Mouse (Mus musculus) neural tube, embryonic 12.5 days (tissue): Measurements from ENCODE around the gene Sbk2. TPM values are rescaled to one million over a fixed set of nuclear protein-coding genes. Genes with fewer than 3 reads are reported as not detected.
A peak's percentile ranks its signal among the peaks of the same experiment; 100 is the strongest.

Experiments
- ATAC-seq: fragments of 200-750 bp; cut with Nextera tagmentation; 2 replicates; pipeline ENCODE4 v1.8.0; 2017; ENCODE audit warnings: low read depth, mild to moderate bottlenecking, moderate TSS enrichment, moderate library complexity; ENCODE audit not compliant: low FRiP score
- H3K27ac ChIP-seq: fragments of 300-500 bp; sonication (generic); 2 replicates; pipeline ENCODE4 v1.5.1; 2016
- H3K27me3 ChIP-seq: fragments of 300-500 bp; sonication (generic); replicated peaks from 2 replicates; pipeline ENCODE4 v1.6.1; 2016; ENCODE audit warnings: mild to moderate bottlenecking
- H3K36me3 ChIP-seq: fragments of 300-500 bp; sonication (generic); 2 replicates; pipeline ENCODE4 v1.6.1; 2016; ENCODE audit warnings: mild to moderate bottlenecking
- H3K4me1 ChIP-seq: fragments of 300-500 bp; sonication (generic); 2 replicates; pipeline ENCODE4 v1.6.1; 2016
- H3K4me2 ChIP-seq: fragments of 300-500 bp; sonication (generic); replicated peaks from 2 replicates; pipeline ENCODE4 v1.6.1; 2016; ENCODE audit warnings: mild to moderate bottlenecking
- H3K4me3 ChIP-seq: fragments of 300-500 bp; sonication (generic); 2 replicates; pipeline ENCODE4 v1.5.1; 2016
- H3K9ac ChIP-seq: fragments of 300-500 bp; sonication (generic); 2 replicates; pipeline ENCODE4 v1.6.1; 2016; ENCODE audit warnings: mild to moderate bottlenecking
- H3K9me3 ChIP-seq: fragments of 300-500 bp; sonication (generic); 2 replicates; pipeline ENCODE4 v1.6.1; 2016; ENCODE audit warnings: mild to moderate bottlenecking
- WGBS: fragments of 180-500 bp; shearing (Covaris S2); methylation state at CpG from one replicate; pipeline ENCODE4 v1.1.7; 2016; 5-methylcytosine and 5-hydroxymethylcytosine counted together
- polyA plus RNA-seq: library from polyadenylated mRNA; unstranded; fragments of >200 nt; fragmentation: Nextera tagmentation; extraction: Ambion mirVana; gene quantifications from 2 replicates; pipeline ENCODE4 v1.2.1, GENCODE M21; 2016

Gene Sbk2
- polyA plus RNA-seq, 1 experiment from 2014 or later: 0.13 TPM

GRCm38 (mm10) chr7:4919096-4919495, 45.1 kb downstream of the Sbk2 start:
- no peak for ATAC-seq
- Histone ChIP-seq H3K4me1 (peaks cover 49% of the 10 kb centered on the region), H3K9me3 (no peaks in the 10 kb centered on the region), H3K9ac (no peak overlapping the region), H3K36me3 (peaks cover 39% of the 10 kb centered on the region), H3K27ac (no peak overlapping the region), H3K27me3 (no peaks in the 10 kb centered on the region), H3K4me2 (no peak overlapping the region), H3K4me3 (no peak overlapping the region)
- WGBS: 86% methylated on average over 21 of the region's 21 CpGs

- no peaks in the 10 kb centered on the region for H3K27me3 ChIP-seq
- H3K4me3 ChIP-seq: no peak overlapping the region
- no peak overlapping the region for H3K27ac ChIP-seq
- 94% methylated on average over 15 of the region's 15 CpGs for WGBS
- peaks cover 45% of the 10 kb centered on the region for H3K4me1 ChIP-seq
- H3K9ac ChIP-seq: no peak overlapping the region
- H3K9me3 ChIP-seq: no peaks in the 10 kb centered on the region
- peaks cover 39% of the 10 kb centered on the region for H3K36me3 ChIP-seq
- ATAC-seq: no peak
- no peak overlapping the region for H3K4me2 ChIP-seq
These were observed 45.5 kb downstream of the Sbk2 start for GRCm38 (mm10) chr7:4918681-4919080.

- Histone ChIP-seq H3K9ac (0 out of 2 replicates have a peak overlapping the region, but pooled peaks have one; percentile 13), H3K4me1 (peaks cover 33% of the 10 kb centered on the region), H3K36me3 (peaks cover 39% of the 10 kb centered on the region), H3K27ac (no peak overlapping the region), H3K4me2 (0 out of 2 replicates have a peak overlapping the region, but pooled peaks have one; percentile 1), H3K9me3 (no peaks in the 10 kb centered on the region), H3K4me3 (no peak overlapping the region), H3K27me3 (no peaks in the 10 kb centered on the region)
- WGBS: 95% methylated on average over 2 of the region's 2 CpGs
- no peak for ATAC-seq
These were observed 46.7 kb downstream of the Sbk2 start for GRCm38 (mm10) chr7:4917494-4917893.

GRCm38 (mm10) chr7:4915669-4916416, 48.4 kb downstream of the Sbk2 start:
- 14% methylated on average over 14 of the region's 14 CpGs for WGBS

GRCm38 (mm10) chr7:4915007-4915665, 49.1 kb downstream of the Sbk2 start, which contains the start of gene Zfp628:
Gene Zfp628, plus strand, starts transcription at chr7:4915217.
- H3K27me3 ChIP-seq: no peaks in the 10 kb centered on the region
- peak within 1 kb of the TSS; percentile 67 for H3K4me3 ChIP-seq
- under 1% methylated on average over 56 of the region's 56 CpGs for WGBS
- H3K36me3 ChIP-seq: peaks cover 27% of the 10 kb centered on the region
- peak within 1 kb of the TSS; percentile 95 for H3K27ac ChIP-seq
- peaks cover 13% of the 10 kb centered on the region for H3K4me1 ChIP-seq
- H3K9me3 ChIP-seq: no peaks in the 10 kb centered on the region
- peak within 1 kb of the TSS; percentile 73 for H3K4me2 ChIP-seq
- H3K9ac ChIP-seq: peak within 1 kb of the TSS; percentile 81
- ATAC-seq: peak; percentile 88

More at GRCm38 (mm10) chr7:4915669-4916416, 48.4 kb downstream of the Sbk2 start:
- Histone ChIP-seq H3K9me3 (no peaks in the 10 kb centered on the region), H3K4me3 (peak overlapping the region; percentile 67), H3K4me1 (peaks cover 17% of the 10 kb centered on the region), H3K27ac (peak overlapping the region; percentile 95), H3K36me3 (peaks cover 34% of the 10 kb centered on the region), H3K27me3 (no peaks in the 10 kb centered on the region), H3K4me2 (peak overlapping the region; percentile 73), H3K9ac (peak overlapping the region; percentile 81)
- peak; percentile 71 for ATAC-seq

GRCm38 (mm10) chr7:4912248-4912647, 52.0 kb downstream of the Sbk2 start:
- Histone ChIP-seq H3K4me1 (peaks cover 13% of the 10 kb centered on the region), H3K9me3 (no peaks in the 10 kb centered on the region), H3K9ac (no peak overlapping the region), H3K4me3 (no peak overlapping the region), H3K4me2 (no peak overlapping the region), H3K27ac (no peak overlapping the region), H3K36me3 (no peaks in the 10 kb centered on the region), H3K27me3 (no peaks in the 10 kb centered on the region)
- ATAC-seq: no peak
- WGBS: 62% methylated on average over 5 of the region's 5 CpGs

GRCm38 (mm10) chr7:4911561-4911960, 52.6 kb downstream of the Sbk2 start:
- 48% methylated on average over 9 of the region's 9 CpGs for WGBS
- H3K4me2 ChIP-seq: no peak overlapping the region
- no peaks in the 10 kb centered on the region for H3K27me3 ChIP-seq
- H3K27ac ChIP-seq: no peak overlapping the region
- H3K9ac ChIP-seq: no peak overlapping the region
- ATAC-seq: no peak
- H3K4me1 ChIP-seq: peaks cover 6% of the 10 kb centered on the region; the same call in 1 of the 2 replicates
- H3K9me3 ChIP-seq: no peaks in the 10 kb centered on the region
- H3K36me3 ChIP-seq: no peaks in the 10 kb centered on the region
- no peak overlapping the region for H3K4me3 ChIP-seq

GRCm38 (mm10) chr7:4906466-4906950, 57.7 kb downstream of the Sbk2 start, which contains the start of gene Gm36210:
Gene Gm36210, minus strand, starts transcription at chr7:4906516.
- Histone ChIP-seq H3K36me3 (no peaks in the 10 kb centered on the region), H3K9me3 (no peaks in the 10 kb centered on the region), H3K27ac (no peak within 1 kb of the TSS), H3K4me2 (no peak within 1 kb of the TSS), H3K9ac (no peak within 1 kb of the TSS; the same call in 1 of the 2 replicates), H3K27me3 (no peaks in the 10 kb centered on the region), H3K4me1 (no peaks in the 10 kb centered on the region), H3K4me3 (no peak within 1 kb of the TSS)
- 26% methylated on average over 10 of the region's 10 CpGs for WGBS
- ATAC-seq: no peak

GRCm38 (mm10) chr7:4902404-4902803, 61.8 kb downstream of the Sbk2 start:
- WGBS: 82% methylated on average over 9 of the region's 9 CpGs
- Histone ChIP-seq H3K4me3 (no peak overlapping the region), H3K27me3 (peaks cover 7% of the 10 kb centered on the region; the same call in 1 of the 2 replicates), H3K4me2 (no peak overlapping the region), H3K36me3 (no peaks in the 10 kb centered on the region), H3K9ac (no peak overlapping the region), H3K27ac (no peak overlapping the region), H3K9me3 (peaks cover 4% of the 10 kb centered on the region; the same call in 1 of the 2 replicates), H3K4me1 (peaks cover 4% of the 10 kb centered on the region; the same call in 1 of the 2 replicates)
- no peak for ATAC-seq

- ATAC-seq: no peak
- Histone ChIP-seq H3K9ac (no peak overlapping the region), H3K27me3 (peaks cover 7% of the 10 kb centered on the region; the same call in 1 of the 2 replicates), H3K4me3 (no peak overlapping the region), H3K4me2 (no peak overlapping the region), H3K4me1 (peaks cover 4% of the 10 kb centered on the region; the same call in 1 of the 2 replicates), H3K36me3 (no peaks in the 10 kb centered on the region), H3K27ac (no peak overlapping the region), H3K9me3 (peaks cover 4% of the 10 kb centered on the region; the same call in 1 of the 2 replicates)
- 49% methylated on average over 8 of the region's 8 CpGs for WGBS
These were observed 63.0 kb downstream of the Sbk2 start for GRCm38 (mm10) chr7:4901171-4901570.

- H3K36me3 ChIP-seq: no peaks in the 10 kb centered on the region
- ATAC-seq: no peak
- peak overlapping the region; percentile 54 for H3K4me2 ChIP-seq
- no peak overlapping the region for H3K27ac ChIP-seq
- H3K9me3 ChIP-seq: peaks cover 4% of the 10 kb centered on the region; the same call in 1 of the 2 replicates
- no peak overlapping the region for H3K9ac ChIP-seq
- WGBS: 39% methylated on average over 11 of the region's 11 CpGs
- peaks cover 4% of the 10 kb centered on the region; the same call in 1 of the 2 replicates for H3K4me1 ChIP-seq
- peaks cover 7% of the 10 kb centered on the region; the same call in 1 of the 2 replicates for H3K27me3 ChIP-seq
- no peak overlapping the region for H3K4me3 ChIP-seq
These were observed 63.7 kb downstream of the Sbk2 start for GRCm38 (mm10) chr7:4900523-4900851.
